Mouse (Mus musculus) left cerebral cortex, postnatal 25 days (tissue): ENCODE measurements around the gene Onecut1. TPM values are rescaled to one million over a fixed set of nuclear protein-coding genes. Genes with fewer than 3 reads are reported as not detected.
A peak's percentile ranks its signal among the peaks of the same experiment; 100 is the strongest.

Source experiments
- DNase-seq, 2 experiments: peaks; one replicate each; pipeline ENCODE4 v3.0.0; 2022; ENCODE audit warnings: low spot score in 2 of 2, mixed read lengths in 1 of 2
- intact Hi-C: fragments of 180-260 bp; cut with DNase I; formaldehyde crosslinking; loops from one replicate; pipeline ENCODE4 v1.15.1; 2025
- total RNA-seq, 2 experiments: library from RNA; stranded (reverse); gene quantifications; 2 replicates each; pipeline ENCODE4 v1.2.3; 2021

Onecut1 gene
- total RNA-seq, 2 experiments from 2014 or later: 0.14 to 0.27 TPM

- intact Hi-C loops: no loop called here
- DNase-seq: no peak
Observed at GRCm38 (mm10) chr9:74856578-74857507, 4.9 kb upstream of the Onecut1 start.

- intact Hi-C loops: no loop called here
- DNase-seq: no peak
Observed at GRCm38 (mm10) chr9:74857508-74857840, 4.2 kb upstream of the Onecut1 start.

GRCm38 (mm10) chr9:74858111-74858510 lies 3.6 kb upstream of the Onecut1 start:
- DNase-seq: no peak
- intact Hi-C loops: no loop called here

GRCm38 (mm10) chr9:74860461-74860860 lies 1.3 kb upstream of the Onecut1 start:
- no peak for DNase-seq
- intact Hi-C loops: no loop called here

- DNase-seq: no peak
- intact Hi-C loops: no loop called here
Observed at GRCm38 (mm10) chr9:74862096-74862780, 517 bp downstream of the Onecut1 start.

- intact Hi-C loops: no loop called here
- DNase-seq: no peak
Observed at GRCm38 (mm10) chr9:74862783-74863654, 1.3 kb downstream of the Onecut1 start.

GRCm38 (mm10) chr9:74863655-74864443 lies 2.1 kb downstream of the Onecut1 start:
- intact Hi-C loops: loop anchor here (2.0 kb wide), 1 partner anchor 13 kb away; no protein-coding TSS in a partner anchor
- no peak for DNase-seq

GRCm38 (mm10) chr9:74864471-74864870 lies 2.8 kb downstream of the Onecut1 start:
- intact Hi-C loops: loop anchor here (2.0 kb wide), 1 partner anchor 14 kb away; no protein-coding TSS in a partner anchor
- no peak for DNase-seq

GRCm38 (mm10) chr9:74866596-74867313 lies 5.0 kb downstream of the Onecut1 start:
- intact Hi-C loops: no loop called here
- DNase-seq: no peak

GRCm38 (mm10) chr9:74867641-74868205 lies 6.0 kb downstream of the Onecut1 start:
- intact Hi-C loops: loop anchor here (1.0 kb wide), 2 partner anchors 337 to 583 kb away; no protein-coding TSS in a partner anchor
- peak; percentile 63 to 76 for DNase-seq

GRCm38 (mm10) chr9:74868336-74868950 lies 6.7 kb downstream of the Onecut1 start:
- intact Hi-C loops: loop anchor here (1.0 kb wide), 2 partner anchors 338 to 584 kb away; no protein-coding TSS in a partner anchor

GRCm38 (mm10) chr9:74870960-74871688 lies 9.4 kb downstream of the Onecut1 start:
- DNase-seq: peak; percentile 81 to 84
- intact Hi-C loops: loop anchor here (1.0 kb wide), 2 partner anchors 585 to 729 kb away; no protein-coding TSS in a partner anchor

More at GRCm38 (mm10) chr9:74868336-74868950, 6.7 kb downstream of the Onecut1 start:
- no peak for DNase-seq

GRCm38 (mm10) chr9:74876328-74876727 lies 14.6 kb downstream of the Onecut1 start:
- intact Hi-C loops: no loop called here
- no peak for DNase-seq

- DNase-seq: no peak
- intact Hi-C loops: no loop called here
Observed at GRCm38 (mm10) chr9:74877709-74878108, 16.0 kb downstream of the Onecut1 start.

- DNase-seq: no peak
- intact Hi-C loops: no loop called here
Observed at GRCm38 (mm10) chr9:74887866-74888265, 26.1 kb downstream of the Onecut1 start.

GRCm38 (mm10) chr9:74896742-74897141 lies 35.0 kb downstream of the Onecut1 start:
- no peak for DNase-seq
- intact Hi-C loops: no loop called here
